Mouse (Mus musculus): ENCODE results near the gene Chrdl2.

DNA sequence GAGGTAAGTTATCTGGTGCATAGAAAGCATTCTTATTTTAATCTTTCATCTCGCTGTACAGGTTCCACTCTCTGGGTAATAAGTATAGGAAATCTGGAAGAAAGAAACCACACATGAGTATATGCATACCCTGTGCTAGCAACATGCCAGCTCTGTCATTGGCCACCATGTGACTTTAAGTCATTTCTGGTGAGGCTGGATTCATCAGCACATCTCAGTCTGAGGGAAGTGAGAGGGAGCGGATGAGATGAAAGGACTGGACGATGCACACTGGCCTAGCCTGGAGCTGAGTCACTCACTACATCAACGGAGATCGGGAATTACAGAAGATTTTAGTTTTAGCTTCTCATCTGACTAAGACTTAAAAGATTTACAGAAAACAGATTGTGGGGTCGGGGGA lies 76.9 kb downstream of the Chrdl2 start:
- no peak for TF ChIP-seq POLR2A (IDR thresholded peaks at IDR 0.05; ENCODE audit: insufficient read depth, low read depth, low read length)
- no peak for TF ChIP-seq CTCF (IDR thresholded peaks at IDR 0.05; ENCODE audit: insufficient read depth, low read depth, low read length)
